Mouse (Mus musculus) neutrophil, adult 59 days (primary cell): ENCODE data around the gene AU015836. TPM values are rescaled to one million over a fixed set of nuclear protein-coding genes. Genes with fewer than 3 reads are reported as not detected.

Experiments used
- total RNA-seq, 2 experiments: library from RNA; stranded (reverse); gene quantifications; 1 replicate in 1 of 2; 2 replicates in 1 of 2; pipeline ENCODE4 v1.2.4; 2023

AU015836 gene
- total RNA-seq: not detected

GRCm38 (mm10) chrX:93968444-93968843, at the start of gene AU015836:
Gene AU015836 (plus strand): TSS chrX:93968659.

Other genes with a start within 250 kb of the AU015836 start
- gene Pdk3, start 136.5 kb upstream of the AU015836 start, total RNA-seq: 10 to 100 TPM; 32.2 to 64.6 TPM
- gene Zfx, start 155.0 kb downstream of the AU015836 start, total RNA-seq: 10 to 100 TPM; 26.5 to 33.7 TPM
- 10 to 100 TPM; 59.2 to 70.8 TPM for gene Eif2s3x, start 244.2 kb downstream of the AU015836 start, total RNA-seq